Mouse (Mus musculus) erythroid progenitor cell, adult 5-6 weeks (primary cell): ENCODE measurements at regions not wholly inside any gene's neighbourhood (a gene's known extent, or its start where the extent isn't known, plus 50 kb on each side); places are given as distances from the start of the nearest gene placed in this dataset.
A peak's percentile ranks its signal among the peaks of the same experiment; 100 is the strongest.

Experiments used
- ATAC-seq: replicated peaks from 2 replicates; pipeline ENCODE4 v1.8.0; 2016; ENCODE audit warnings: moderate number of reproducible peaks, mild to moderate bottlenecking, moderate TSS enrichment, inconsistent platforms; ENCODE audit not compliant: poor library complexity, low FRiP score, severe bottlenecking

DNA sequence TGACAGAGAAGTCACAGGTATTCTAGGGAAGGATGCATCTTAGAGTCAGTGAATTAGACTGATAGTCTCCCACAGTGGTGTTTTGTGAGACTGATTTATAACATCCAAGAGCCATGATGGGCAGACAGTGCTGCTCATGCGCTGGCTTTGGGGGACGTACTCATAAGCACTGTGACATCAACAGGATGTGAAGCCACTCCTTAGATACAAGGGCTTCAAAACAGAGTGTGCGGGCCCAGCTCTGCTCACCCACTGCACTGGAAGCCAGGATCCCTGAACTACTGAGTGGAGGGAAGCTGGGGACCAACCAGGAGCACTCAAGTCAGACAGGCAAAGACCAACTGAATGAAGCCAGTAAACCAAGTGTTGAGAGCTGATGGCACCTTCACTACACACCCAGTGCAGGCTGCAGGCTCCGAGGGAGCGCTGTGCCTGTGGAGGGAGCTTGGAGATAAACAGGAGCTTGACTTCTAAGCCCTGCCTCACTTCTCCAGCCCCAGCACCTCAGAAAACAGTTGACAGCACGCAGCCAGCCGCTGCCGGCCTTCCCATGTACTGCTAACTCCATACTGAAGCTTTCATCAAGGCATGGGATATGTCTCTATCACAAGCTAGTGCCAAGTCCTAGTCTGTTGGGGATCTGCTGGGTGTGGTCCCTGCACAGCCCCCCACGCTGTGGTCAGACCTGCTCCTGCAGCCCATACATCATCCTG, 200.0 kb downstream of the Cyp26b1 start:
- ATAC-seq, result 0 out of 2 replicates have a peak, but pooled peaks have one; percentile 41

DNA sequence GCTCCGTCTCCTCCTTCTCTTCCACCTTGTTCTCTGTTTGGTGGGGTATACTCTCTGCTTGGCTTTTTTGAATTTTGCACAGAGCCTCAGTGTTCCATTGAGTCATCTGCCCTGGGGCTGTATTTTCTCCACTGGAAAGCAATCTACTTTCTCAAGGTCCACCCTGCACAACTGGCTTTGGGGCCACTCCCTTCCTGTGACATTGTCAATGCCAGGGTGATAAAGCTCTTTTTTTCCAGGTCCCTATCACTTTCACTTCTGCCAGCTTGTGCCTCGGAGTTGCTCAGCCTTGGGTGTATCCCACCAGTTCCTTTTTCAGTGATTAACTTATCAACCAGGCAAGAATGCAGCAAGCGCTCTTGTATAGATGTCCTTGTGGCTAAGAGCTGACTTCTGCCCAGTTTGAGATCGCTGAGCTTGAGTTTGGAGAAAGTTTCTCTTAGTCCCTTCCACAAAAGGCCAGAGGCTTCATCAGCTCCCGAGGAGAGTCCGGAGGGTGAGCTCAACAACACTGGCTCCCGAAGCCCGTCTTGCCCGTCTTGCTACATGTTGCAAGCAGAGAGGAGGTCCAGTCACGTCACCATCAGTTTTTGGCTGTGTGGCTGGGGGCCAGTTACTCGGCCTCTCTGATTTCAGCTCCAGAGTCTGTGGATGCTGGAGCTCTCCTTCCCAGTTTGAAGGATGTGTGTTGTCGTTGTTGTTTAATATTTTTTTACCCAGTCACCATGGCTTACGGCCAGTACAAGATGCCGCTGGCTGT, 200.8 kb downstream of the Cyp26b1 start:
- ATAC-seq, result peak; percentile 75

DNA sequence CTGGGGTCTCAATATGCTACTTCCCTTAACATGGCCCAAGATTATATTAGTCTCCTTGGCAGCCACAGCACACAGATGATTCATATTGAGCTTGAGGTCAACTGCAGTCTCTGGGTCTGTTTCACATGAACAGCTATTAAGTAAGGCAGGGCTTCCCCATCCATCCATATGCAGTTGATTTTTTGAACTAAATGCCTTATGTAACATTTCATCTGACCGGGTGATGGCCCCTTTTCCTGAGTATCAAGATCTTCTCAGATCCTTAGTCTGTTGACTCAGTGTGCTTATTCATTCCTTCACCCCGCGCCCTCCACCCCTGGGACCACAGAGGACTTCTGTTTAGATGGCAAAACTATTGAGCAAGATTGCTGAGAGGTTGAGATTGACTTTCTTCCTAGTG, 202.7 kb downstream of the Cyp26b1 start:
- ATAC-seq, result no peak

DNA sequence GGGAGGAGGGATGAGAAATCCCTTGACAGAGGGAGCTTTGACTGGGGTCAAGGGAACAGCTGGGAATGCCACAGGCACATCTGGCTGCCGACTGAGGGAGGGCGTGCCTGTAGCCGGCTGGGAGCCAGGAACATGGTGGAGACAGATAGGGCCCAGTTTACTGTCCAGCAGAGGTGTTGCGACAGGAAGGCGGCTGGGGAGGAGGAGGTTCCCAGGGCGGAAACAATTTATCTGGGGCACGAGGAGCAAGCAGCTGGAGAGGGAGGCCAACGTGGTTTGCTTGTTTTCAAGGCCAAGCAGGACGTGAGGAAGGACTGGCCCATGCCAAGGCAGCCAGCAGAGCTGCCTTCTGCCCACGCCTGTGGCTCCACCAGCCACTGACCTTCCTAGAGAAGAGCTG, 208.0 kb downstream of the Cyp26b1 start:
- ATAC-seq, result peak; percentile 97

DNA sequence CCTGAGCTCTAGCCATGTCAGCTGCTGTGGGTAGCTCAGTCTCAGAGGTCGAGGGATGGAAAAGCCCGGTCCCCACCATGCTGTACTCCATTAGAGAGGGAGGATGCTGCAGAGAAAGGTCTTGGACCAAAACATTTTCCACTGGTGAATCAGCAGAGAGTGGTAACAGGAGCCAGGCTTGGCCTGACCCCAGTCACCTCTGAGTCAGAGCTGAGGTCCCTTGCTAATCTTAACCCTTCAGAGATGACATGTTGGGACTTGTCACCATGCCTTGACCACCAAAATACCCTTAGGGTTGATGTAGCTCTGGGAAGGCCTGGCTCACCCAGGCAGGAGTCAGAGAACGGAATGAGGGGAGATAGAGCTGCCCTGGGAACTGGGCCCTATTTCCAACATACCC, 210.0 kb downstream of the Cyp26b1 start:
- no peak for ATAC-seq

DNA sequence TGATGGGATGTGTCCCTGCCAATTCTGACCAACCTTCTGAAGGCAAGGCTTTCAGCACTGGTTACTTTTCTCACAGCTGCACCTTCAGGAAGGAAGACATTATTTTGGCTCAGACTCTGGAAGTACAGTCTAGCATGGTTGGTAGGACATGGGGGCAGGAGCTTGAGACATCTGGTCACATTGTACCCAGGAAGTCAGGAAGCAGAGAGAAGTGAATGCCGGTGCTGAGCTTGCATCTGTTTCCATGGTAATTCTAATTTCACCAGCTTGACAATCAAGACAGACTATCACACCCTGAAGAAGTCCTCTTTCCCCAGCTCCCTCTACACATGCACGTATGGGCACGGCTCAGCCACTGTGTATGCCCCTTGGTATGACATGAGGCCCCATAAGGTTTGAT, 210.6 kb downstream of the Cyp26b1 start:
- ATAC-seq, result no peak

DNA sequence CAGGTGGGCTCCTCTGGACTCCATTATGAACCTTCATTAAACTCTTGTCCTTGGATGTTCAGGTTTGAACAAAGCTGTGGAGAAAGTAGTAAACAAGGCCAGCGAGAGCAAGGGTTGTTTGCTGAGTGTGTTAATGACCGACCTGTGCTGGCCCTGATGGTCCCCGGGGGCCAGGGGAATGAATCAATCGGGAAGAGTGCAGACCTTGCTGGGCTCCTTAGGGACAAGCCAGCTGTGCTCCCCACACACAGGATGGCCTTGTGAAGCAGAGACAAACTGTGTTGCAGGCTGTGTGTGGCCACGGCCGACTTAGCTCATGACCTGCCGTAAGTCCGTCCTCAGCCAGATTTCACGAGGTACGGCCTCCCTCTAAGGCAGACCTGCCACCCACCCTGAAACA, 212.1 kb downstream of the Cyp26b1 start:
- ATAC-seq, result no peak

DNA sequence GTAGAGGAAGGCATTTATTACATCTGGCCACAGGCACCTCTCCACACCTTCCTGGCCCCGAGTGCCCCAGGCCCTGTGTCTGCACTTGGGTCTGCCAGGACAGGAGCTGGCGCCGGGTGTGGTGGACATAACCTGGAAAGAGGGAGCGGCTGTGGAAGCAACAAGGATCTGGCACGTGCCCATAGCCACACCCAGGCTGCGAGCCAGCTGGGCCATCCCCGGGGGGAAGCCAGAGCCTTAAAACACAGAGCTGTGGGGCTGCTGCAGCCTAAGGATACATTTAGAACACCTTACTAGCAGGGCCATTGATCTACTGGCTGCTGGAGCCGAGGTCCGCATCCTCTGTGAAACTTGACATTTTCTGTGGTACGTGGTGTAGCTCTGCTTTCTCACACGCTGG, 217.0 kb downstream of the Cyp26b1 start:
- no peak for ATAC-seq

DNA sequence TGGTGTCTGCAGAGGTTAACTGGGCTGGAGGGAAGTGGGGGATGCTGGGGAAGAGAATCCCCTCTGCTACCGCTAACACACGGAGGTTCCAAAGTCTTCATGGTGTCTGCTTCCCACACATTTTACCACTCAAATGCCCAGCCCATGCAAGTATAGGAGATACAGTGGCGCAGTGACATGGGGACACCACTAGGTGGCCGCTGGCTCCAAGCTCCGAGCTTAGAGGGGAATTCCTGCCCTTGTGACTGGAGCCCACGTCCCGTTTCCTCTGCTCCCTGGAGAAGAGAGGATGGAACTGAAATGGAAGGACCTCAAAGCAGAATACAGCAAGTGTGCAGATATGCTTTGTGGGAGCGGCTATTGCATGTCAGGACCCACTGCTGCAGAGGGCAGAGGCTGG, 218.2 kb downstream of the Cyp26b1 start:
- 0 out of 2 replicates have a peak, but pooled peaks have one; percentile 61 for ATAC-seq

DNA sequence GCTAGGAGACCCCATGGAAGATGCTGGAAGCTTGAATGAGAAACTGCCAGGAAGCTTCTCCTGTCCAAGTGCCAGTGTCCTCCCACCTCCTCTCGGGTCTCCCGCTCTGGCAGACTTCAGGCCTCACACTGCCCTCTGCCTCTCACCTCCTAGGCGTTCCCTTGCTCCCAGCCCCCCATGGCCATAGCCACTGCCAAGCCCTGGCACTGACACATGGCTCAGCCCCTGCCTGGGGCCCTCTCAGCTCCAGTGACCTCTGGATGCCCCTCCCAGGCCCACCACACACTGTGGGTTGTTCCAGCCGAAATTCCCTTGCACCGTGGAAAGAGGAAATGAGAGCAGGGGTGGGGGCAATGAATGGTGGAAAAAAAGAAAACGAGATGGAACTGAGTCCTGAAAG, 227.3 kb downstream of the Cyp26b1 start:
- no peak for ATAC-seq

DNA sequence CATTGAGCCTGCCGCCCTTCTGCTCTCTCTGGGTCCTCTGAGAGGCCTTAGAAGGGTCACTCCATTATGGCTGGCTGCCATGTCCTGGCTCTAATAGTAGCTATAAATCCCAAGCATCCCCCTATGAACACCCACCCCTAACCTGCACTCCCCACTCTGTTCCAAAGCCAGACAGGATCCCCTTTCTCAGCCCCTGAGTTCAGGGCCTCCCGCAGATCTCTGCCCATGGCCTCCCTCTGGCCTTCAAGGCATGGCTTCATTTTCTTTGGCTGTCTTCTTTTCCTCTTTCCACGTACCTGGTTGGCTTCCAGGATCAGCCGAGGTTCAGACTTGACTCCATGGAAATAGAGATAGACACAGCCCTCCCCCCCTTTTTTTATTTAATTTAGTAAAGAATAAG, 227.8 kb downstream of the Cyp26b1 start:
- no peak for ATAC-seq

DNA sequence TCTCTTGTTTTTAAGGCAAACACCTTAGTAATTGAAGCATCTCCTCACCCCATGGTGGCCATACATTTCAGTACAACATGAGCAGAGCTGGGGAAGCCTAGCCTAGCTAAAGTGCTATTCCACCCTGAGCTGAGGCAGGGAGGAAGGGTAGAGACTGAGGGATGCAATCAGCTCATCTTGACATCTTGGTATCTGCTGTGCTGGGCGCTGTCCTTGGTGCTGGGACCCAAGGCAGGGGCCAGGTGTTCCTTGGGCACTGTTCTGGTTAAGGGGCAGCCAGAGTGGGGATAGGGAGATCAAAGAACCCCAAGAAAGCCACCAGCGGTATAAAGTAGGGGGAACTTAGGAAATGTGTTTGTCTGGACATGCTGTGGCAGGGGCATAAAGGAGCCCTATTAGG, 228.7 kb downstream of the Cyp26b1 start:
- ATAC-seq, result no peak

DNA sequence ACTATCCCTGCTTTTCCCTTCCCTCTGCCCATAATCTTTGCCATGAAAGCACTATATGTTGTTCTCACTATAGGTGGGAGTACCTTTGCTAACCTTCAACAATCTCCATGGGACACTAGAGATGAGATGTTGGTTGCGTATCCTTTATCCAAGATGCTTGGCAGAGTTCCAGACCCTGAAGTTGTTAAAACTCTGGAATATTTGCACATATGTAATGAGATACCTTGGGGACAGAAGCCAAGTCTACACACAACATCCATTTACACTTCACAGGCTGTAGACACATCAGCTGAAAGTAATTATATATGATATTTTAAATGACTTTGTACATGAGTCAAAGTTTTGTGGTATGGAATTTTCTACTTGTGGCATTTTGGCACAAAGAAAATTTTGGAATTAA, 231.4 kb downstream of the Cyp26b1 start:
- no peak for ATAC-seq

DNA sequence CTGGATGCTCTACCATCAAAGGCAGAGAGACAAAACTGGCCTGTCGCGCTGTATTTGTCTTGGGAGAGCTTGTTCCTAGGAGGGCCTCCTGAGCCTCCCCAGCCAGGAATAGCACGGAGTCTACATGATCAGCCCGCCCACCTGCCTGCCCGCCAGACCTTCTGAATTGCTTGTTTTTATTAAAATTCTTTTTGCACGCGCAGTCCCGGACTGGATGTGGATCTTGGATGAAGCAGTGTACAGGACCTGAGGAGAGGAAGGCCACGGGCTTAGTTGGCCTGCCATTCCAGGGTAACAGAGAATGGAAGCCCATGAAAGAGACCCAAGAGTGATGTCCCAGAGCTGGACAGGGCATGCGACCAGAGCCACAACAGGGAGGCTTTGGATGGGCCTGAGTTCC, 235.8 kb downstream of the Cyp26b1 start:
- ATAC-seq, result no peak

DNA sequence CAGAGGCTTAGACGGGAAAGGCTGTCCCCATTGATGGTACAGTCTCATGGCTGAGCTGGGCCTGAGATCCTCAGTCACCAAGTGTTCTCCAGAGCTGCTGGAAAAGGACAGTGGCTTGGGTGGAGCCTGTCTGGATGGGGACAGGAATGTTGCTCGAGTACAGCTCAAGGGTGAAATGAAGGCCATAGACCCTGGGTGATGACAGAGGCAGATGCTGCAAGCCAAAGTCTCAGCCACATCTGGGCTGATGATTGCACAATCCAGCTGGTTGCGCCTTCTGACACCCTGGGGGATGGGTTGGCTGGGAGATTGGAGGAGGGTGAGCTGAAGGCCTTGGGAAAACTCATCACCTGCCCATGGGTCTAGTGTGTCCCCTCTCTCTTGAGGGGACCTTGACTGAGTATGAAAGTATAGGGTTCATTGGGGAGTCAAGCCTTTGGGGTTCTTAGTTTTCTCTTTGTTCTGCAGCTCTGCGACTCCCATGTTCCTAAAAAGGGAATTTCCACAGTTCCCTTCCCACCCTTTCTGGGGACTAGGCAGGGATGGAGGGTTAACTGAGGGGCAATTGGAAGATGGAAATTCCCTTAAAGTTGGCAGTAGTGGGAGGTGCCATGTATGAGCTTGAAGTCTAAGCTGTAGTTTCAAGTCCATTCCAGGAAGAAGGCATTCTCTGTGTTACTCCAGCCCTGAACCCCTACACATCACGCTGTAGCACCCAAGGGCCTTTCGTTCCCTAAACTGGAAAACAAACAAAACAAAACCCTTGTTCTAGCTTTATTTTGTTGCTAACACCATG, 240.1 kb downstream of the Cyp26b1 start:
- no peak for ATAC-seq

DNA sequence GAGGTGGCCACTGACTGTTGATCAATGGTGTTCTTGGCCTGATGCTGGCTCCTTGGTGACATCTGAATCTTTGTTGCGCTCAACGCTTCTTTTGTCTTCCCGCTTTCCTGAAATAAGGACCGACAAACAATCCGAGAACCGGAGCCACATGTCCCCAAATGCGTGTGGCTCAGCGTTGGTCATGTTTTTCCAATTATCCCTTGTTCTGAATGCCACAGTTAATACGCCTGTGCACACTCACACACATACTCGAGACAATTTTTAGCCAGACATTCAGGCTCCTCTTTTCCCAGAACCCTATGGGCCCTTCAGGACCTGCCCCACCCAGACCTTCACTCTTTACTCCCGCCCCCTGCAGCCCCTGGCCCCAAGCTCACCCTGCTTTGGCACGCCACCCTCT, 248.8 kb downstream of the Cyp26b1 start:
- ATAC-seq, result no peak

DNA sequence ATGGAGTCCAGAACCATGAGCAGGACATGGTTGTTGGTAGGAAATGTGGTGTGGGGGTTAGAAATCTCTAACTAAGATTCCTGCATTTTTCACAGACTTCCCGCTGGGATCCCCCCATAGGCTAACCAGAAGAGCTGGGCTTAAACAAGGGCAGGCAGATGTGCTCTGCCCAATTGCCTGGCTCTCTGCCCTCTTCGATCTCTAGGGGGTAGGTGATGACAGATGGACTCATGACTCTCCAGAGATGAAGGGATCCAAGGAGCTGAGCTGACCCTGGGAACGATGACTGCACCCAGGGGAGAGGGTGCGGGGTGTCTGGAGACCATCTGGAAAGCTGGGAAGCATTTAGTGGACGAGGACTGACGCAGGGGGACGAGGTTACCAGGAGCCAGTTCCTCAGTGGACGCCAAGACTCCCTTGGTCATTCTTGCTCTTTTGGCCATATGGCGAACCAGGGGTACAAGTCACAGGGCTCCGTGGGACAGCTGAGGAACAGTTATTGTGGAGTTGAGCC, 260.0 kb downstream of the Cyp26b1 start:
- no peak for ATAC-seq

DNA sequence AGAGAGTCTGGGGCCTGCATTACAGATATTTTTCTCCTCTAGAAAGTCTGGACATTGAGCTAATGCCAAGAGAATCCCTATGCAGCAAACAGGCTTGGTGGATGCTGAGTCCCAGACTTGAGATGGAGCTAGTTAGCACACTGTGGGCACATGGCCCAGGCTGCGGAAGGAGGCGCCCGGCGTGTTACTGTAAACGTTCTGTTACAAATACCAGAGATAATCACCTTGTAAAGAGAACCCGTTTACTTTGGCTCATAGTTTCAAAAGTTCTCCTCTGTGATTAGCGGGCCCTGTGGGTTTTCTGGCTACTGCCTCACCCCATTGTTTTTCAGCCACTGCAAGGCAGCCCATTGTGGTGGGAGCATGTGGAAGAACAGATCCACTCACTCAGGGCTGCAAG, 264.6 kb downstream of the Cyp26b1 start:
- ATAC-seq, result no peak

DNA sequence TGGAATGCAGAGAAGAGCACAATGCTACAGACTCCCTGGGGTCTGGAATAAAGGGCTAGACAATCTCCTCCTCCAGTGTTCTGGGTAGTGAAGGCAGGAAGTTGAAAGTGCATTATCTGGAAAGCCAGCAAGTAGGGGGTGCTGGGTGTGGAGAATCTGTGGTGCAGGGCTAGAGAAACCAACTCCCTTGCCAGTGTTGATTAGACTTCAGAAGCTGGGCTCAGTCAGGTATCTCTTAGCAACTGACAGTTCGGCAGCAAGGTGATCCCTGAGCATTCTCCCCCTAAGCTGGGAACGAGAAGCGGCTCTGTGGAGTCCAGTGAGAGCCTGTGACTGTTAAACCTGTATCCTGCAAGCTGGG, 265.7 kb downstream of the Cyp26b1 start:
- ATAC-seq, result peak; percentile 82

DNA sequence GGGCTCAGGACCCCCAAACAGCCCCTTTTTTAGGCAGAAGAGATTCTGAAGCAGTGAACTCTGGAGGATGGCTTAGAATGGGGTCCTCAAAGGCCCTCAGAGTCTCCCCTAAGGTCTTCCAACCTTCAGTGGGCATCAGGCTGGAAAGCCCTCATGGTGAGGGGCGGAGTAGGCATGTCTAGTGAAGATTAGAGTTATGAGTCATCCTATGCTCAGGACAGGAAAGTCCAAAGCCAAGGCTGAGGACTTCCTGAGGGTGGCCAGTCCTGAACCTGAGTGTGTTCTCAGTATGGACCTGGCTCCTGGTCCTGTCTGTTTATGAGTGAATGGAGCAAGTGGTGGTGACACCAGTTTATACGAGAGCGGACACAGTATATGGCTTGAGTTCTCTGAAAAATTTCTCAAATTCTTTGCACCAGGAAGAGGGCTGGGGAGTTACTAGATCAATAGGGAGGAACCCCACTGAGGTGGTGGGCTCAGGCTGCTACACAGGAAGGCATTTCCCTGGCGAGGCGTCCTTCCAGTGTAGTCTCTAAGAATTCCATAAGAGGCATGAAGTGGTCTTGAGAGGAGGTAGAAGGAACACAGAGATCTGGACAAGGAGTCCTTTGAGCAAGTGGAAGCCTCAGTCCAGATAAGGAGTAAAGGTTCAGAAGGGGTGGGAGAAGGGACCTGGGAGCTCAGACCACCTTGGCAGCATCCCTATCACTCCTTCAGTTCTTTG, 266.2 kb downstream of the Cyp26b1 start:
- ATAC-seq, result peak; percentile 68
